In genomic region chr7:30796790-30797189, GRCm38 (mm10) we compare ENCODE assay signal across 38 mouse cellular contexts. TPM values are rescaled to one million over a fixed set of nuclear protein-coding genes. Genes with fewer than 3 reads are reported as not detected.
A peak's percentile ranks its signal among the peaks of the same experiment; 100 is the strongest.
DNase-seq lines count a peak whose midpoint lies in the region; ATAC-seq and TF ChIP-seq lines count a peak whose summit lies in the region.
"Had no signal": no experiment of that assay in that cellular context is flagged by ENCODE, and none has a peak within 500 bp of the region (broad histone marks: within the 10 kb centered on the region; RNA-seq: fewer than 3 reads in every experiment).

No protein-coding gene starts in this region.

- no peak overlapping the region for H3K4me2 ChIP-seq in embryonic facial prominence, embryonic 14.5 days (ENCODE audit: low read depth, low read length)
- H3K4me2 ChIP-seq in stomach, embryonic 16.5 days (ENCODE audit: low read depth, low read length) = no peak overlapping the region
- H3K4me2 ChIP-seq: forebrain, embryonic 13.5 days; heart, embryonic 15.5 days; hindbrain, embryonic 13.5 days; limb, embryonic 13.5 days; liver, embryonic 12.5 days; midbrain, embryonic 11.5 days had no signal

- no peak for TF ChIP-seq CTCF in left cerebral cortex, adult 2 months (IDR thresholded peaks at IDR 0.05)

- no peaks in the 10 kb centered on the region for H3K27me3 ChIP-seq in embryonic facial prominence, embryonic 14.5 days (replicated peaks; ENCODE audit: control insufficient read depth, insufficient read depth, low read length)
- H3K27me3 ChIP-seq in embryonic facial prominence, embryonic 10.5 days (replicated peaks; ENCODE audit: low read depth, poor library complexity, severe bottlenecking) = no peaks in the 10 kb centered on the region
- no peaks in the 10 kb centered on the region for H3K27me3 ChIP-seq in stomach, embryonic 16.5 days (ENCODE audit: control insufficient read depth, insufficient read depth, low read length)
- H3K27me3 ChIP-seq: CH12.LX; forebrain, embryonic 13.5 days; heart, embryonic 15.5 days; limb, embryonic 13.5 days had no signal

- ATAC-seq in embryonic facial prominence, embryonic 14.5 days (ENCODE audit: low read depth) = 0 out of 2 replicates have a peak, but pooled peaks have one; percentile 22
- ATAC-seq in stomach, embryonic 16.5 days (ENCODE audit: insufficient read depth, low FRiP score) = no peak
- ATAC-seq: forebrain, embryonic 13.5 days; liver, embryonic 12.5 days; liver, postnatal 0 days; midbrain, embryonic 16.5 days had no signal

- peak; percentile 43 for DNase-seq in embryonic facial prominence, embryonic 14.5 days (ENCODE audit: low spot score)
- DNase-seq in embryonic facial prominence, embryonic 10.5 days (ENCODE audit: low spot score) = no peak
- DNase-seq in layer of hippocampus, adult 11-12 months (ENCODE audit: low spot score) = peak; percentile 22
- DNase-seq in layer of hippocampus, postnatal 36 days = no peak
- DNase-seq in left cerebral cortex, postnatal 25 days (ENCODE audit: low spot score in 2 of 2) = peak; percentile 26 to 85
- DNase-seq in left cerebral cortex, adult 2 months (ENCODE audit: extremely low spot score in 1 of 2, low spot score in 2 of 2) = no peak
- no peak for DNase-seq in embryo, embryonic 10.5 days (ENCODE audit: low spot score)
- DNase-seq: adrenal gland, adult 8-10 months; cerebellum, adult 11 months; cerebellum, adult 9-11 months; gastrocnemius, postnatal 14 days; heart, postnatal 36 days; kidney, adult 9 months; kidney, postnatal 10 days; liver, postnatal 0 days; lung, postnatal 36 days; right cerebral cortex, postnatal 4 days had no signal

- no peaks in the 10 kb centered on the region for H3K4me1 ChIP-seq in embryonic facial prominence, embryonic 14.5 days (ENCODE audit: control insufficient read depth, insufficient read depth, low read length)
- H3K4me1 ChIP-seq in embryonic facial prominence, embryonic 10.5 days = no peaks in the 10 kb centered on the region
- H3K4me1 ChIP-seq in stomach, embryonic 16.5 days (ENCODE audit: control insufficient read depth, insufficient read depth, low read length) = no peaks in the 10 kb centered on the region
- H3K4me1 ChIP-seq: forebrain, embryonic 13.5 days; heart, embryonic 15.5 days; hindbrain, embryonic 13.5 days; limb, embryonic 13.5 days had no signal

- WGBS in embryonic facial prominence, embryonic 14.5 days = 68% methylated on average over 1 of the region's 1 CpGs
- 78% methylated on average over 1 of the region's 1 CpGs for WGBS in embryonic facial prominence, embryonic 10.5 days
- WGBS in stomach, embryonic 16.5 days = 79% methylated on average over 1 of the region's 1 CpGs

- H3K9ac ChIP-seq in embryonic facial prominence, embryonic 14.5 days (ENCODE audit: low read depth, low read length) = no peak overlapping the region
- no peak overlapping the region for H3K9ac ChIP-seq in stomach, embryonic 16.5 days (ENCODE audit: low read length)
- H3K9ac ChIP-seq: forebrain, embryonic 13.5 days; heart, embryonic 15.5 days; hindbrain, embryonic 13.5 days; limb, embryonic 13.5 days; liver, embryonic 12.5 days; liver, postnatal 0 days had no signal

- intact Hi-C loops in left cerebral cortex, postnatal 25 days (cut with DNase I) = no loop called here
- intact Hi-C loops in left cerebral cortex, adult 2 months (cut with DNase I) = loop anchor here (5.0 kb wide), 1 partner anchor 61 kb away; the partner anchor contains the start of gene Ffar3

- H3K36me3 ChIP-seq in embryonic facial prominence, embryonic 14.5 days (ENCODE audit: control insufficient read depth, insufficient read depth, low read length) = no peaks in the 10 kb centered on the region
- no peaks in the 10 kb centered on the region for H3K36me3 ChIP-seq in embryonic facial prominence, embryonic 10.5 days (replicated peaks)
- H3K36me3 ChIP-seq in stomach, embryonic 16.5 days (ENCODE audit: control insufficient read depth, insufficient read depth, low read length) = no peaks in the 10 kb centered on the region
- H3K36me3 ChIP-seq: heart, embryonic 10.5 days; heart, embryonic 15.5 days; hindbrain, embryonic 13.5 days; limb, embryonic 13.5 days; liver, embryonic 12.5 days had no signal

- no peak overlapping the region for H3K27ac ChIP-seq in embryonic facial prominence, embryonic 14.5 days (replicated peaks; ENCODE audit: low read depth, low read length)
- no peak overlapping the region for H3K27ac ChIP-seq in embryonic facial prominence, embryonic 10.5 days (replicated peaks)
- no peak overlapping the region; the same call in 1 of the 2 replicates for H3K27ac ChIP-seq in left cerebral cortex, adult 2 months
- peak overlapping the region; percentile 82; the same call in 1 of the 2 replicates for H3K27ac ChIP-seq in stomach, embryonic 16.5 days (ENCODE audit: low read length)
- H3K27ac ChIP-seq: forebrain, embryonic 13.5 days; heart, embryonic 10.5 days; heart, embryonic 15.5 days; hindbrain, embryonic 13.5 days; limb, embryonic 13.5 days; liver, embryonic 12.5 days had no signal

- H3K4me3 ChIP-seq in embryonic facial prominence, embryonic 14.5 days (ENCODE audit: low read depth, low read length) = no peak overlapping the region
- H3K4me3 ChIP-seq in embryonic facial prominence, embryonic 10.5 days = no peak overlapping the region
- no peak overlapping the region for H3K4me3 ChIP-seq in left cerebral cortex, adult 2 months
- H3K4me3 ChIP-seq in stomach, embryonic 16.5 days (replicated peaks; ENCODE audit: low read length) = no peak overlapping the region
- H3K4me3 ChIP-seq: forebrain, embryonic 13.5 days; heart, embryonic 10.5 days; heart, embryonic 15.5 days; hindbrain, embryonic 13.5 days; limb, embryonic 13.5 days; liver, embryonic 12.5 days had no signal

- H3K9me3 ChIP-seq in embryonic facial prominence, embryonic 14.5 days (ENCODE audit: control insufficient read depth, low read length) = peaks cover 8% of the 10 kb centered on the region; the same call in 1 of the 2 replicates
- H3K9me3 ChIP-seq in embryonic facial prominence, embryonic 10.5 days = peaks cover 8% of the 10 kb centered on the region; the same call in 1 of the 2 replicates
- peaks cover 9% of the 10 kb centered on the region; the same call in 1 of the 2 replicates for H3K9me3 ChIP-seq in stomach, embryonic 16.5 days (replicated peaks; ENCODE audit: control insufficient read depth, low read length)

RNA-seq across cellular contexts. Expression of gene Krtdap, which starts 9.1 kb away (rescaled TPM):
- 428 and 557 TPM in 2 replicates for polyA plus RNA-seq in embryonic facial prominence, embryonic 14.5 days (2014; fragmentation: Nextera tagmentation; extraction: Ambion mirVana)
- polyA plus RNA-seq in embryonic facial prominence, embryonic 10.5 days (2016; fragmentation: Nextera tagmentation; extraction: Ambion mirVana) = not detected in 2 replicates
- not detected for total RNA-seq in layer of hippocampus, postnatal 36 days (2021)
- not detected for total RNA-seq in left cerebral cortex, postnatal 25 days (2021)
- total RNA-seq in left cerebral cortex, adult 2 months (2021) = not detected
- polyA plus RNA-seq in stomach, embryonic 16.5 days (2015; fragmentation: Nextera tagmentation; extraction: Ambion mirVana) = 767 and 1,136 TPM in 2 replicates
- total RNA-seq: adrenal gland, adult 8-10 months; CH12.LX; granulocyte monocyte progenitor cell, adult 5-6 weeks; heart, postnatal 36 days; left cerebral cortex, postnatal 10 days; megakaryocyte, adult 5-6 weeks; neutrophil, adult 5-6 weeks had no signal
- polyA plus RNA-seq: C2C12; forebrain, embryonic 13.5 days; heart, embryonic 10.5 days; hindbrain, embryonic 13.5 days; liver, embryonic 12.5 days; liver, postnatal 0 days; midbrain, embryonic 11.5 days; midbrain, embryonic 16.5 days; neural tube, embryonic 11.5 days; spleen, adult 2 months had no signal

RNA-seq across cellular contexts. Expression of gene Ffar2, which starts 26.8 kb away (rescaled TPM):
- 0.14 and 0.46 TPM in 2 replicates for polyA plus RNA-seq in embryonic facial prominence, embryonic 14.5 days (2014; fragmentation: Nextera tagmentation; extraction: Ambion mirVana)
- polyA plus RNA-seq in embryonic facial prominence, embryonic 10.5 days (2016; fragmentation: Nextera tagmentation; extraction: Ambion mirVana) = not detected in 2 replicates
- not detected for total RNA-seq in layer of hippocampus, postnatal 36 days (2021)
- total RNA-seq in left cerebral cortex, postnatal 25 days (2021) = not detected
- not detected for total RNA-seq in left cerebral cortex, adult 2 months (2021)
- 8.2 and 11.6 TPM in 2 replicates for polyA plus RNA-seq in stomach, embryonic 16.5 days (2015; fragmentation: Nextera tagmentation; extraction: Ambion mirVana)
- total RNA-seq: ES-E14 had no signal
- polyA plus RNA-seq: C2C12; forebrain, embryonic 13.5 days; limb, embryonic 13.5 days; midbrain, embryonic 11.5 days; neural tube, embryonic 11.5 days had no signal

RNA-seq across cellular contexts. Expression of gene Dmkn, which starts 33.2 kb away (rescaled TPM):
- polyA plus RNA-seq in embryonic facial prominence, embryonic 14.5 days (2014; fragmentation: Nextera tagmentation; extraction: Ambion mirVana) = 123 and 159 TPM in 2 replicates
- not detected in 2 replicates for polyA plus RNA-seq in embryonic facial prominence, embryonic 10.5 days (2016; fragmentation: Nextera tagmentation; extraction: Ambion mirVana)
- under 1 TPM in 1 of 2 experiments, not detected in 1; 0.91 TPM for total RNA-seq in layer of hippocampus, postnatal 36 days (2021)
- 1 to 10 TPM; 4.0 to 5.0 TPM for total RNA-seq in left cerebral cortex, postnatal 25 days (2021)
- total RNA-seq in left cerebral cortex, adult 2 months (2021) = 1 to 10 TPM; 1.9 to 2.1 TPM
- 391 and 628 TPM in 2 replicates for polyA plus RNA-seq in stomach, embryonic 16.5 days (2015; fragmentation: Nextera tagmentation; extraction: Ambion mirVana)
- total RNA-seq: CH12.LX; neutrophil, adult 5-6 weeks had no signal
- polyA plus RNA-seq: C2C12; forebrain, embryonic 13.5 days; liver, embryonic 12.5 days; midbrain, embryonic 11.5 days; neural tube, embryonic 11.5 days had no signal

RNA-seq across cellular contexts. Expression of gene Sbsn, which starts 45.5 kb away (rescaled TPM):
- 12.4 and 33.7 TPM in 2 replicates for polyA plus RNA-seq in embryonic facial prominence, embryonic 14.5 days (2014; fragmentation: Nextera tagmentation; extraction: Ambion mirVana)
- polyA plus RNA-seq in embryonic facial prominence, embryonic 10.5 days (2016; fragmentation: Nextera tagmentation; extraction: Ambion mirVana) = 0.68 and 1.0 TPM in 2 replicates
- total RNA-seq in layer of hippocampus, postnatal 36 days (2021) = 1 to 10 TPM; 6.4 to 9.7 TPM
- total RNA-seq in left cerebral cortex, postnatal 25 days (2021) = 1 to 10 TPM; 5.7 to 7.0 TPM
- 1 to 10 TPM; 7.8 to 8.7 TPM for total RNA-seq in left cerebral cortex, adult 2 months (2021)
- polyA plus RNA-seq in stomach, embryonic 16.5 days (2015; fragmentation: Nextera tagmentation; extraction: Ambion mirVana) = 62.5 and 98.8 TPM in 2 replicates

RNA-seq across cellular contexts. Expression of gene Gapdhs, which starts 53.3 kb away (rescaled TPM):
- polyA plus RNA-seq in embryonic facial prominence, embryonic 14.5 days (2014; fragmentation: Nextera tagmentation; extraction: Ambion mirVana) = 0.33 and 0.38 TPM in 2 replicates
- polyA plus RNA-seq in embryonic facial prominence, embryonic 10.5 days (2016; fragmentation: Nextera tagmentation; extraction: Ambion mirVana) = 0.36 and 0.59 TPM in 2 replicates
- not detected for total RNA-seq in layer of hippocampus, postnatal 36 days (2021)
- not detected for total RNA-seq in left cerebral cortex, postnatal 25 days (2021)
- total RNA-seq in left cerebral cortex, adult 2 months (2021) = not detected
- polyA plus RNA-seq in stomach, embryonic 16.5 days (2015; fragmentation: Nextera tagmentation; extraction: Ambion mirVana) = 0.28 and 0.40 TPM in 2 replicates
- total RNA-seq: adrenal gland, adult 8-10 months; adrenal gland, postnatal 4 days; ES-E14; gastrocnemius, postnatal 14 days; granulocyte monocyte progenitor cell, adult 5-6 weeks; heart, postnatal 36 days; left cerebral cortex, postnatal 10 days; megakaryocyte, adult 5-6 weeks; neutrophil, adult 5-6 weeks had no signal
- polyA plus RNA-seq: C2C12; heart, embryonic 15.5 days; intestine, postnatal 0 days; large intestine, adult 2 months; liver, embryonic 12.5 days; spleen, adult 2 months had no signal

Comparison
In these comparisons a context has a peak if more than half of its experiments do, and no peak if none do; other contexts are left out.
1. DNase-seq: peak in embryonic facial prominence, embryonic 14.5 days (single experiment), layer of hippocampus, adult 11-12 months (single experiment) and left cerebral cortex, postnatal 25 days (2 of 2); none in embryonic facial prominence, embryonic 10.5 days (single experiment), layer of hippocampus, postnatal 36 days (0 of 2), left cerebral cortex, adult 2 months (0 of 2) and embryo, embryonic 10.5 days (single experiment).